Mouse (Mus musculus) erythroblast, embryonic 14.5 days (primary cell): ENCODE measurements around the gene Cacna1a.

ENCODE experiments used
- GATA1 ChIP-seq: IDR thresholded peaks from 2 replicates; pipeline ENCODE4 v1.6.1; 2012; ENCODE audit warnings: low read length, inconsistent platforms, mixed read lengths
- TAL1 ChIP-seq: IDR thresholded peaks from 3 replicates; pipeline ENCODE4 v1.6.1; 2012; ENCODE audit warnings: low read length, inconsistent platforms, mixed read lengths

DNA sequence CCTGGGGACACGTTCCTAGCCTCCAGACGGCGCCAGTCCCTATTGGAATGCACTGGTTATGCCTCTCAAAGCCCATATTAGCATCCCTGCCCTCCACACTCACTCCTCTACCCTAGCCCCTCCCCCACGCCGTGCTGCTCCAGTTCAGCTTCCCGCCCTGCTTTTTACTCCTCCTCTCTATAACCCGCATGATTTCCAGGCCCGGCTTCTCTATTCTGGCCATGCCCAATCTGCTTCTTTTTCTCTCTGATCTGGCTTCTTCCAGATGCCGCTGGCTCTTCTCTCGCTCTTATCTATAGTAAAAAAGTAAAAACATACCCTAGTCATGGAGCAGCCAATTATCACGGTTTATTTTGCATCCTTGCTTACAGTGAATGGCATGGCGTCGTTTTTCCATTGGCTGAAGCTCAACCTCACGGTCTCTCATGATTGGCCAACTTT, 259.2 kb downstream of the Cacna1a start:
- no peak for TF ChIP-seq TAL1
- no peak for TF ChIP-seq GATA1
